Mouse (Mus musculus): ENCODE measurements at regions not wholly inside any gene's neighbourhood (a gene's known extent, or its start where the extent isn't known, plus 50 kb on each side); places are given as distances from the start of the nearest gene placed in this dataset.

DNA sequence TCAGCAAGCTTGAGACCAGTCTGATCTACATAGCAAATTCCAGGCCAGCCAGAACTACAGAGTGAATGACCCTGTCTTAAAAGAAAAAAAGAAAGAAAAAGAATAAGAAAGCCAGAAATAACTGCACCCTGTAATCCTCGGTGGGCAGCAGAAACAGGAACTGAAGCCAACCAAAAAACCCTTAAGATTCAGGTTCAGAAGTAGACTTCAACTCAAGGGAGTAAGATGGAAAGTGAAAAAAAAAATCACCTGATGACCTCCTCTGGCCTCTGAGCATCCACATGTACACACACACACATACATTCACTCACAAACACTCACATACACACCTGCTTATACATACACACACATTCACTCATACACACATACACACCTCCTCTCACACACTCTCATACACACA is 77.4 kb downstream of the Tmem130 start:
- WGBS = 75% methylated on average over 1 of the region's 1 CpGs
- no peak overlapping the region for H3K27ac ChIP-seq (ENCODE audit: insufficient read depth, low read length)
- H3K27me3 ChIP-seq (ENCODE audit: control insufficient read depth, insufficient read depth, low read length) = no peaks in the 10 kb centered on the region
- no peak for DNase-seq
- TF ChIP-seq POLR2A (IDR thresholded peaks at IDR 0.05; ENCODE audit: borderline replicate concordance, insufficient read depth, low read length) (no peak), CTCF (IDR thresholded peaks at IDR 0.05; ENCODE audit: borderline replicate concordance, insufficient read depth, low read depth, low read length) (no peak)
- H3K4me1 ChIP-seq (ENCODE audit: control insufficient read depth, insufficient read depth, low read length) = peaks cover 9% of the 10 kb centered on the region
- H3K4me3 ChIP-seq (replicated peaks; ENCODE audit: insufficient read depth, low read depth, low read length) = no peak overlapping the region

All from cerebellum, adult 2 months (tissue).